Mouse (Mus musculus) embryonic fibroblast, embryonic 13.5 days (primary cell): ENCODE measurements around the gene Syce1l. TPM values are rescaled to one million over a fixed set of nuclear protein-coding genes. Genes with fewer than 3 reads are reported as not detected.

Experiments
- H3K27ac ChIP-seq: 2 replicates; pipeline ENCODE4 v1.5.1; 2012; ENCODE audit warnings: low read length, control low read depth, inconsistent platforms; ENCODE audit not compliant: insufficient read depth
- H3K4me1 ChIP-seq: 2 replicates; pipeline ENCODE4 v1.6.1; 2011; ENCODE audit warnings: low read length; ENCODE audit not compliant: control insufficient read depth, insufficient read depth
- H3K4me3 ChIP-seq: 2 replicates; pipeline ENCODE4 v1.5.1; 2011; ENCODE audit warnings: mild to moderate bottlenecking, control low read depth, low read length; ENCODE audit not compliant: insufficient read depth
- CTCF ChIP-seq: IDR thresholded peaks from 2 replicates; pipeline ENCODE4 v1.5.1; 2011; ENCODE audit warnings: mild to moderate bottlenecking, control low read depth, low read length, moderate library complexity, borderline replicate concordance; ENCODE audit not compliant: insufficient read depth
- POLR2A ChIP-seq: IDR thresholded peaks from 2 replicates; pipeline ENCODE4 v1.6.1; 2011; ENCODE audit warnings: low read depth, mild to moderate bottlenecking, control low read depth, low read length, moderate library complexity
- polyA plus RNA-seq: library from polyadenylated mRNA; stranded (reverse); fragments of >200 nt; gene quantifications from 2 replicates; pipeline ENCODE4 v1.2.4, GENCODE M21; 2011; ENCODE audit warnings: low read depth; ENCODE audit not compliant: missing spikeins, insufficient read length

Gene Syce1l
- not detected in 2 replicates for polyA plus RNA-seq

DNA sequence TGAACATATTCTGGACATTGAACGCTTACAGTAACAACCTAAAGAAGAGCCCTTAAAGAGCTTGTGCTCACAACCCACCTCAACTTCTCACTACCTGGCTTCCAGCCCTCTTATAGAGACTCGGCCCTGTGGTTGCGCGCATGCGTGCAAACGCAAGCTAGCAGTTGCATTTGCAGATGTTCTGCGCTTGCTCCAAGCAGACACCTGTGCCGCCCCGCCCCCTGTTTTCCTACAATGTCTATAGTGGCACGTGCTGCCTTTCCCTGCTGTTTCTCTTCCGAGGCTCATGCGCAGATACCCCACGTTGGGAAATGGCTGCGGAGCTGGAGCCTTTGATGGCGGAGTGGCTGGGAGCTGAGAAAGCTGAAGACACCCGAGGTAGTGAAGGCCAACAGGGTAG is at the start of gene Syce1l:
Gene Syce1l, plus strand, starts transcription at position 288 of the 400 bp plus-strand sequence.
- no peaks in the 10 kb centered on the region for H3K4me1 ChIP-seq
- H3K4me3 ChIP-seq = no peak within 1 kb of the TSS
- H3K27ac ChIP-seq = no peak within 1 kb of the TSS
- TF ChIP-seq CTCF (no peak), POLR2A (no peak)

DNA sequence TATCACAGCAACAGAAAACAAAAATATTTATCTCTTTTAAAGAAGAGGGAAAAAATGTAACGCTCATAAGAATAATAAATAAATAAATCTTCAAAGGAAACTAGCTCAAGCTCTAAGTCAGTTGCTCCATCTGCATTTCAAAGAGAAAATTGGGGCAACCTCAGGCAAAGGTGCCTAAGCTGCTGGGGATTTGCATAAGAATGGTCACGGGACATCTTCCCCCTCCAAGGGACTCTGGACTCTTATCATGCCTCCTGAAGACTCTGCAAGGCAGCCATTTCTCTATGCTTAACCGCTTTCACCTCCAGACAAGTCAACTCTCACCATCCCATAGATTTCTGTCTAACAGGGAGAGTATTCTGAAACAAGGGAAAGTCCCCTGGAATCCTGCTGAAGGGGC is 44.6 kb upstream of the Syce1l start:
- Histone ChIP-seq H3K27ac (no peak overlapping the region), H3K4me3 (no peak overlapping the region), H3K4me1 (no peaks in the 10 kb centered on the region)
- TF ChIP-seq CTCF (no peak), POLR2A (no peak)

DNA sequence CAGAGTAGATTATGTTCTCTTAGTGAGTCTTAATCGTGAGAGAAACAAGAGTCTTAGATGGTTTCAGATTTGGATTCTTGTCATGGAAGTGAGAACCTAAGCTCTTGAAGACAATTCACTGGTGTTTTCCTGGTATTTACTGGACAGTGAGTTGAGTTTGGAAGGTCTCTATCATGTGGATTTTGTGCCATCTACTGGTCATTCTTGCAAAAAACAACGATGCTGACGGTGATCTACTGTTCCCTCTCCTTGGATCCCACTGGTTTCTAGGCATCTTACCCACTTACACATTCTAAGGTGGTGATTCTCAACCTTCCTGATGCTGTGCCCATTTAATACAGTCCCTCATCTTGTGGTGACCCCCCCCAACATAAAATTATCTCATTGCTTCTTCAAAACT is 10.4 kb upstream of the Syce1l start:
- TF ChIP-seq CTCF = no peak
- TF ChIP-seq POLR2A = no peak
- no peak overlapping the region for H3K4me3 ChIP-seq
- H3K27ac ChIP-seq = no peak overlapping the region
- H3K4me1 ChIP-seq = no peaks in the 10 kb centered on the region

DNA sequence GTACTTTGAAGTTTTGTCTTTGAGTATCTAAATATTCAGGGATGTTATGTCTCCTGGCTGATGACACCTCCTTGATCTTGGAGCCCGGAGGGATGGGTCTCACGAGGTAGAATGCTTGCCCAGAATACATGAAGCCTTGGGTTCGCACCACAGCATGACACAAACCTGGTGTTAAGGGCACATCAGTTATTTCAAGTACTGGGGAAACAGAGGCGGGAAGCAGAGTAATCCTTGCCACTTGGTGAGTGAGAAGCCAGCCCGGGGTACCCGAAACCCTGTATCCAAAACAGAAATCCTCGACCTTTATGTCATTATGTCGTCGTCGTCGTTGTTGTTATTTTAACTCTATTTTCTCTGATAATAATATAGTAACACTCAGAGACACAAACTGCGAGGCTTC is 8.9 kb upstream of the Syce1l start:
- Histone ChIP-seq H3K27ac (no peak overlapping the region), H3K4me1 (no peaks in the 10 kb centered on the region), H3K4me3 (peak overlapping the region; percentile 70)
- TF ChIP-seq CTCF = no peak
- TF ChIP-seq POLR2A = no peak

DNA sequence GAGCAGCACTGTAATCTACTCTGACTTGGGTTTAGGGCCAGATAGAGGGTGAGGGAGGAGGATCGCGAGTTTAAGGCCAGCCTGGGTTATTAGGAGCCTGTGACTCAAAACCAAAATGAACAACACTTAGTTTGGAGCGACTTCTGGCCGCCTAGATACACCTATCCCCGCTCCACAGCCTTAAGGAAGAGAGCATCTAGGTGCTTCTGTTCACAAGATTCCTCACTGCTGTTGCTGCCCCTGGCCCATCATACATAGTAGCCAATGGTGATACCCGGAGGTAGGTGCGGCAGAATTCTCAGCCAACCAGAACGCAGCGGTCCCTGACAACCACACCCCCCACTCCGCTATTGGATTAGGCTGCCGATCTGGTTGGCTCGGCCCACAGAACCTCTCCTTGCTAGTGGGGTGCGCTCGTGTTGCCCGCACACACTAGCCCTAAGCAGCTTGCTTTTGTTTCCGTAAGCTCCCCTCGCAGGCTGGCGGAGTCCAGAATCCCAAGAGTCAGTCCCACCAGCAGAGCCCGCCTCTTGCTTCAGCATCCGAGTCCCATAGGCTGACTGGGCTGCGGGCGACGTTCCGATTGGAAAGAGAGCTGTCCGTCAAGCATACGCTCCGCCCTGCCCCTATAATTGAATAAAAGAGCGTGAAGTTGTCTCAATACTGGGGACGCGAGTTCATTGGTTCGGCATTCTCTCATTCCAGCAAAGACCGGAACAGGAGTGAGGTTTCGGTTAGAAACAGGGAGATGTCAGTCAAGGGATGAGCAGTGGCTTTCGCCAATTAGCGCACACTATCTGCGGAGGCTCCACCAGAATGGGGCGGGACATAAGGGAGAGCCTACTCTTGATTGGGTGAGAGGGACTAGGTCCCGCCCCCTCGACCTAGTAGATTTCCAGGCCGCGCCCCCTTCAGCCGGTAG is 8.1 kb upstream of the Syce1l start, which contains the start of gene Mon1b:
Gene Mon1b, plus strand, starts transcription at position 918 of the 922 bp plus-strand sequence.
- Histone ChIP-seq H3K27ac (peak within 1 kb of the TSS; percentile 85), H3K4me3 (peak within 1 kb of the TSS; percentile 70), H3K4me1 (no peaks in the 10 kb centered on the region)
- TF ChIP-seq POLR2A = peak; percentile 52
- TF ChIP-seq CTCF = no peak

DNA sequence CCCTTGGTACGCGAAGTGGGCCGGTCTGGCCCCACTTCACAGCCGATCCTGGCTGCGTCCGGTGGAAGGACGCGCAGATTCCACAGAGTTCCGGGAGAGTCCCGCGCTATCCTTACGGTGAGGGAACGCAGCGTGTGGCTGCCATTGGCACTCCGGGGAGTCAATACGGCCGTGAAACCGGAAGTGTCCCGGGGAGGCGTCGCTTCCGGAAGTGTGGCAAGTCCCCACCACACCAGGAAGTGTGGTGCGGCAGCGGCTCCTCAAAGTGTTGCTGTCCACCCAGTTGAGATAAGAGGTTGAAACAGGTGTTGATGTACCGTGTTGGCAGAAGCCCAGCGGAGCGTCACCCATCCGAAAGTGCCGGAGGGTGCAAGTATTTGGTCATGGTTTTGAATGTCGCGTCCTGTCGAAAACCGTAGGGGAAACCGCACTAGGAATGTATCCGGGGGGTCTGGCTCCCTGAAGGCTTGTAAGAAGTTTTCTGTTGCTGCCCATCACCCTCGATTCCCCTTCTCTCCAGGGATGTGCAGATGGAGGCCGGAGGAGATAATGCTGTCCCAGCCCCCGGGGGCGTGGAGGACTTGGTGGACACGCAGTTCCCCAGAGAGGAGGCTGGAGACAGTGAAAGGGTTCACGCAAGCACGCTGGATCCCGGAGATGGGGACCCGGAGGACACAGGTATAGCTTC is 7.3 kb upstream of the Syce1l start:
- H3K27ac ChIP-seq = peak overlapping the region; percentile 85
- no peaks in the 10 kb centered on the region for H3K4me1 ChIP-seq
- peak overlapping the region; percentile 66 for H3K4me3 ChIP-seq
- TF ChIP-seq CTCF (no peak), POLR2A (peak; percentile 79)

DNA sequence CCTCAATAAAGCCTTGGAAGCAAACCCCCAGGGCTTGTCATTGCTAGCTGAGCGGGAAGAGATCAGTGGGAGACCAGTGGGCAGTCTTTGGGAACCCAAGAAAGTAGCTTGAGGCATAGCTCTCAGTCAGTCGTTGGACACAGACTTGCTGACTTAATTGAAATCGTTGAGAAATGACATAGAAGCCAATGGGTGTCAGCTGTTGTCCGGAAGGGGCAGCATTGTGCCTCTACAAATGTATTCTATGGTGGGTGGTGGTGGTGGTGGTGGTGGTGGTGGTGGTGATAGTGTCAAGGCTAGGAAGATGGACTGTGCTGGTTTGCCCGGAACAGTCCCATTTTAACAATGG is 6.8 kb upstream of the Syce1l start:
- Histone ChIP-seq H3K4me3 (peak overlapping the region; percentile 66), H3K4me1 (no peaks in the 10 kb centered on the region), H3K27ac (no peak overlapping the region)
- TF ChIP-seq POLR2A (no peak), CTCF (no peak)

DNA sequence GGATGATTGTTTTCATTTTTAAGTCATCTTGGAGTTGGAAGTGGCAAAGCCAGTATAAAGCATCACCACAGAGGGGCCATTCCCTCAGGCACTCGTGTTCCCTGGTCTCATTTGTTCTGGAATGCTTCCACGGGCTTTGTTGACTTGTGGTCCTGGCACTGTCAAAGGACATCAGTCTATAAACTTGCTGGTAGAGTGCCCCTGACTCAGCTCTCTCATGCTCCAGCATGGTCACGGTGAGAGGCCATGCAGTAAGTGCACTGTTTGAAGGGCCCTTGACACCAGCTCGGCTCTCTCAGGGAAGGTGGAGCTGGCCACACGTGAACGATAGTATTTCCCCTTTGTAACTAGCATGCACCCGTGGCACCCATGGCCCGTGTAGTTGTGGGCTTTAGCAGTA is 2.7 kb upstream of the Syce1l start:
- no peaks in the 10 kb centered on the region for H3K4me1 ChIP-seq
- H3K27ac ChIP-seq = no peak overlapping the region
- H3K4me3 ChIP-seq = no peak overlapping the region
- no peak for TF ChIP-seq CTCF
- no peak for TF ChIP-seq POLR2A

DNA sequence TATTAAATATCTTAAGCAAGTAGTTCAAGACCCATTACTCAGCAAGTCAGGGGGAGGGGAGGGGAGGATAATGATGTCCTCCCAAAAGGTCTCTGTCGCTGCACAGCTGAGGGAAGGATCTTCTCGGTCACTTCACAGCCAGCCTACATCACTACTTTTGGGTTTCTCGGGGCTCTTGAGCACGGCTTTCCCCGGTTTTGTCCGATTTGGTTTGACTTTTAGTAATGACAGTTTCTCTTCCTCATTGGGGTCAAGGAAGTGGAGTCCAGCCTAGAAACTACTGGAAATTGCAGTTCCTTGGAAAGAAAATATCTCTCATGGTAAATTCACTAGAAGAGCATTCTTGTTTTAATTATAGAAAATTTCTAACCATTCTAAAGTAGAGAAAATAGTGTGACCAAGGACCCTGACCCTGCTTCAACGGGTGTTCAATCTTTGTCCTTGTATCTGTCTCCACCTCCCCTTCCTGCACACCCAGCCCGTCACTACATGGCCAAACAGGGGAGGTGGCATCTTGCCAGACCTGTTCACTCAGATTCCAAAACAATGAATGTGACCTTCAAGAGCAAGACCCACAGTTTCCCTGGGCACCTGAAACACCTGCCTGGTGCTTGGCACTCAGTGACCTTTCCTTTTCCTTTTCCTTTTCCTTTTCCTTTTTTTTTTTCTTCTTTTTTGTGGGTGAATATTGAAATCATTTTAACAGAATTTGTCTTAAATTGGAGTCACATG is 632 bp downstream of the Syce1l start:
- Histone ChIP-seq H3K4me1 (no peaks in the 10 kb centered on the region), H3K4me3 (no peak overlapping the region), H3K27ac (no peak overlapping the region)
- TF ChIP-seq POLR2A (no peak), CTCF (no peak)
